Mouse (Mus musculus): ENCODE results near the gene Rnf213. TPM values are rescaled to one million over a fixed set of nuclear protein-coding genes. Genes with fewer than 3 reads are reported as not detected.

The Rnf213 gene
- total RNA-seq, 2 experiments from 2014 or later = 3.1 to 4.1 TPM

DNA sequence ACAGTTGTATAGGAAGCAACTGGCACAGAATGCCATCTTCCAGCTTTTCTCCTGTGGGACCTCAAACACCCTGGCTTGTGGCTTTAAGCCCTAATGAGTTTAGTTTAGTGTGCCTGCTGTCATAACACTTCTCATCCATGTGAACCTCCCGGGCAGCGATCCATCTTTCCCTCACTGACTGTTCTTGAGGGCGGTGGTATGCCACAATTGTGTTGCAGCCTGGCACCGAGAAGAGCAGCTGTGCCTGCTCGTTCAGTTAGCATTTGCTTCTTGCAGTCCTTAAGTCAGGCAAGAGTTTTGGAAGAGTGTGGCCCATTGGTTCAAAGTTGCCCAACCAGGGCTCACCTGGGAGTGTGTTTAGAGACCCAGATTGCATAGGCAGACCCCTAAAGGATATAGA is 103.2 kb downstream of the Rnf213 start:
- H3K27ac ChIP-seq = peak overlapping the region; percentile 80
- no peak for TF ChIP-seq CTCF (conservative IDR thresholded peaks at IDR 0.05)
- DNase-seq (ENCODE audit: low spot score in 2 of 2) = peak; percentile 71 to 78
- no peak overlapping the region for H3K4me3 ChIP-seq

DNA sequence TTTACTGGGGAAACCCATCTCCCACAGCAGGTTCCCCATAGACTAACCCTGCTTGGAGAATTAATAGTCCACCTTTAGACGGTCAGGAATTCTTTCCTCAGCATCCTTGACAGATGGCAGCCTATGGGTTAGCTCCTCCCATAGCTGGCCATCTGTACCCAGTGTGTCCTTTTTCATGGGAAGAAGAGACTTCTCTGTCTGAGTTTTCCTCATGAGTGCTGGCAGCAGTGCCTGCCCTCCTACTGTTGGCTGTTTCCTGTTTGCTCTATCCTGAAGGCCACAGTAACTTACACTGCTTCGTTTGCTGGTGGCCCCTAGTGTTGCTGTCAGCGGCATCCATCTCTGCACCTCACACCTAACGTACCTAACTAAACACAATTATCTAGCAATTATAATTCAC is 104.6 kb downstream of the Rnf213 start:
- TF ChIP-seq CTCF (conservative IDR thresholded peaks at IDR 0.05) = no peak
- no peak overlapping the region for H3K4me3 ChIP-seq
- peak overlapping the region; percentile 80 for H3K27ac ChIP-seq
- DNase-seq (ENCODE audit: low spot score in 2 of 2) = no peak

DNA sequence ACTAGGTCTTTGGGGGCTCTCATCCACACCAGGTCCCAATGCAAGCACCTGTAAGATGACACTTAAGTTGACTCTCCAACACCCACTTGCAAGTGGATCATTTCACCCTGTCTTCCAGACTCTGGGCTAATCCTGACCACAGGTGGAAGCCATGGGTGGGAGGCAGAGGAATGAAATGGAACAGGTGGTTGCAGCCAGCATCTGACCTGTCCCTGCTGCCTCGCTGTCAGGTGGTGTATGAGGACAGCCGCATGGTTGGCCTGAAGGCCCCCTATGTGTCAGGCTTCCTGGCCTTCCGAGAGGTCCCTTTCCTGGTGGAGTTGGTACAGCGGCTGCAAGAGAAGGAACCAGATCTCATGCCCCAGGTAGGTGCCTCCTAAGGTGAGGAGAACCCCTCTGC is 106.4 kb downstream of the Rnf213 start:
- DNase-seq (ENCODE audit: low spot score in 2 of 2) = no peak
- no peak overlapping the region for H3K4me3 ChIP-seq
- H3K27ac ChIP-seq = peak overlapping the region; percentile 23; the same call in 1 of the 2 replicates
- TF ChIP-seq CTCF (conservative IDR thresholded peaks at IDR 0.05) = no peak

DNA sequence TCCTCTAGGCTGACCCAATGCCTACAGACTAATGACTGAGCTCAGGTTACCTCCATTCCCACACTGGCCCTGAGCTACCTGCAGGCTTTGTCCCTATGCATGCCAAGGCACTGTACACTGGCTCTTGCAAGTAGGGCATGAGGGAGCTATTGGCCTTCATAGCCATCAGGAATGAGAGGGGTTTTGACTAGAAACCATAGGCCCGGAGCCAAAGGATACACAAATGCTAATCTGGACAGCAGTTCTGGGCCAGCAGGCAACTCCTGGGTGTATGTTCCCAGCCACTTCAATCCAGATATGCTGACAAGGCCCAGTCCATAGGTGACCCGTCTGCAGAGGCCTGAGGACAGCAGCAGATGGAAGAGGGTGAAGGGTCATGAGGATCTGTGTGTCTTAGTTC is 107.1 kb downstream of the Rnf213 start:
- no peak overlapping the region for H3K4me3 ChIP-seq
- no peak for TF ChIP-seq CTCF (conservative IDR thresholded peaks at IDR 0.05)
- no peak for DNase-seq (ENCODE audit: low spot score in 2 of 2)
- H3K27ac ChIP-seq = no peak overlapping the region

DNA sequence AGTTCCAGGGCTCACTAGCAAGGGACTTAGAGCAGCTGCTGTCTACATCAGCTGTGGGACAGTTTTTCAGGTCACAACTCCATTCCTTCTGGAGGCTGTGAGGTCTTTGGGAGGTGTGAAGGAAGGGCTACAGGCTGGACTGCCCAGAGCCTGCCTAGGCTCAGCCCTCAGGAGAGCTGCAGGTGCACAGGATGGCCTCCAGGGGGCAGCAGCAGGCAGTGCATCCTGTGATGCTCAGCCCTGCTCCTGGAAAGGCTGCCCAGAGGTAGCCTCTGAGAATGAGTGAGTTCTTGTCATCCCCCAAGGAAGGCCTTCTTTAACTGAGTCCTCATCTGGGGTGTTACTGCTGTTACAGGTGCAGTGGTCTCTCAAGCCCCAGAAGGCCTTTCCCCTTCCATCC is 110.8 kb downstream of the Rnf213 start:
- peak; percentile 72 to 90 for DNase-seq (ENCODE audit: low spot score in 2 of 2)
- Histone ChIP-seq H3K4me3 (no peak overlapping the region), H3K27ac (peak overlapping the region; percentile 69)
- TF ChIP-seq CTCF (conservative IDR thresholded peaks at IDR 0.05) = peak; percentile 100

DNA sequence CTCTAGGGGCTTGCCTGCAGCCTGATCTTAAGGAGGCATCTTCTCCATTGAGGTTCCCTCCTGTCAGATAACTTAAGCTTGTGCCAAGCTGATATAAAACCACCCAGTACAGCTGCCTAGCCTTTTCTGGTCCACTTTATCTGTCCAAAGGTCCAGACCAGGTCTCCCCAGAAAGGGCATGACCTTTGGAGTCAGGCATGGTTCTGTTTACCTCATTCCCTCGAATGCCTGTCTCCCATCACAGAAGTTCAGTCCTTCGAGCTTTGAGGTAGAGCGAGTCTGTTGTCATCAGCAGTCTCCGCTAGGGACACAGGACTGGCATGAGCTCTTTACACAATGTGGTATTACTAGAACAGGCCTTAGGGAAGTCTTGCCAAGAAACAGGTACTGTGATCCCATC is 113.5 kb downstream of the Rnf213 start:
- DNase-seq (ENCODE audit: low spot score in 2 of 2) = no peak
- TF ChIP-seq CTCF (conservative IDR thresholded peaks at IDR 0.05) = peak; percentile 35
- H3K27ac ChIP-seq = peak overlapping the region; percentile 91
- no peak overlapping the region for H3K4me3 ChIP-seq

DNA sequence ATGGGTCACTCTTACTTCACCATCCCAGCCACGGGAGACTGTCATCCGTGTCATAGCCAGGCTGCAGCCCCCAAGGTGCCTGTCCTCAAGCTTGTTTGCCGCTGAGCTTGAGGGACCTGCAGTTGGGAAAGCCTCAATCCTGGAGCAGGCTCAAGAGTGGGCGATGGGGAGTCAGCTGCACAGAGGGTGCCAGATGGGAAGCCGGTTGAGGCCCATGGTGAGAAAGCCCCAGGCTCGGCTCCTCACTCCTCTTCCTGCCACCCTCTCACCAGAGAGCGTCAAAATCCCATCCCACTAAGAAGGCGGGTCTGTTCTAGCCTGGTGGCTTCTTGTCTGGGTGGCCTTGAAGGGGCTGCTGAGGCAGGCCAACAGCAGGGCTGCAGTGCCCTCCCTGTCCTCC is 114.9 kb downstream of the Rnf213 start:
- no peak for TF ChIP-seq CTCF (conservative IDR thresholded peaks at IDR 0.05)
- Histone ChIP-seq H3K27ac (peak overlapping the region; percentile 91), H3K4me3 (no peak overlapping the region)

DNA sequence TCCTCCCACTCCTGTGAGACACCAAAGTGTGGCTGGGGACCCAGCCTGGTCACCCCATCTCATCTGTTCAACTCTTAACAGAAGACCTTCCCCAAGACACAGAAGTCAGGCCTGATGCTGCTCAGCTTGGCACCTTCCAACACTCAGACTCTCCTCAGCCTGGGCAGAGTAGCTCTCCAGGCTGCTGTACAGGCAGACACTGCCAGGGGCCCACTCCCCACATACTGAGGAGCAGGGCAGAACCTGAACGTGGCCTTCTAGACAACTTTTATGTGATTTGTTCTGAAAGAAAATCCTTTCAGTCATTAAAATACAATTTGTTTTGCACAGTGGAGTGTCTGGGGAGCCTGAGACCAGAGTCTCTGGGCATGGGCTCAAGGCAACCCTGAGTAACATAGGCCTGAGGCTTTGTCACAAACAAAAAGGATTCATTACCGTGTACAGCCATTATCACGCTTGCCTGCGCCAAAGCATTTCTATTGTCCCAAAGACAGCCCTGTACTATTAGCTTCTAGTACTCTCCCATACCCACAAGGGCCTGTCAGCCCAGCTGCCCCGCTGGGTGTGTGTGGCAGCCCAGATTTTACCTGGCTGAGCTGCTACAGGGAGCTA is 116.4 kb downstream of the Rnf213 start:
- H3K27ac ChIP-seq = peak overlapping the region; percentile 91
- no peak overlapping the region for H3K4me3 ChIP-seq
- no peak for TF ChIP-seq CTCF (conservative IDR thresholded peaks at IDR 0.05)
- no peak for DNase-seq (ENCODE audit: low spot score in 2 of 2)

More for the DNA sequence above, 114.9 kb downstream of the Rnf213 start:
- peak; percentile 80 to 81 for DNase-seq (ENCODE audit: low spot score in 2 of 2)

DNA sequence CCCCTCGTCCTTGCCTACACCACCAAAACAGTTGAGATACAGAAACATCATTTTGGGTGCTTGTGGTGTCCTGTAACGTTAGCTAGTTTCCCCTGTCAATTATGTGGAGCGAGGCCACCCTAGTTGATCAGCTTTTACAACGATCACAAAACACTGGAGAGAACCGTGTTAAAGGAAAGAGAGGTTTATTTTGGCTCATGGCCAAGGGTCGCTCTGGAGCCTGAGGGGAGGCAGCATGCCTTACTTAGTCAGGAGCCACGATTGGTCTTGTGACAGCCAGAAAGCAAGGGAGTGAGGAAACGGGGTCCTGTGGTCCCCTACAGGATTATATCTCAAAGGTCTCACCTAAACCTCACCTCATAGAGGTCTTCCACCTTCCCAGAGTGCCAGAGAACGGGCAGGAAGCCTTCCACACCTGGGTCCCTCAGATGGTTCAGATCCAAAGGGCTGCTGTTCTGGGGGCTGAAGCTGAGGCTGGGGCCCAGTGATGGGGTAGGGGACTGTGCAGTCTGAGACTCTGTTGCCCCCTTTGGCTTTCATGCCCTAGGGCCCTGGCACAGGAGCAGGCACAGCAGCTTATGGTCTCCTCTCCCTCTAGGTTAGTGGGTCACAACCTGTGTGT is 120.2 kb downstream of the Rnf213 start:
- H3K27ac ChIP-seq = peak overlapping the region; percentile 96
- DNase-seq (ENCODE audit: low spot score in 2 of 2) = no peak

DNA sequence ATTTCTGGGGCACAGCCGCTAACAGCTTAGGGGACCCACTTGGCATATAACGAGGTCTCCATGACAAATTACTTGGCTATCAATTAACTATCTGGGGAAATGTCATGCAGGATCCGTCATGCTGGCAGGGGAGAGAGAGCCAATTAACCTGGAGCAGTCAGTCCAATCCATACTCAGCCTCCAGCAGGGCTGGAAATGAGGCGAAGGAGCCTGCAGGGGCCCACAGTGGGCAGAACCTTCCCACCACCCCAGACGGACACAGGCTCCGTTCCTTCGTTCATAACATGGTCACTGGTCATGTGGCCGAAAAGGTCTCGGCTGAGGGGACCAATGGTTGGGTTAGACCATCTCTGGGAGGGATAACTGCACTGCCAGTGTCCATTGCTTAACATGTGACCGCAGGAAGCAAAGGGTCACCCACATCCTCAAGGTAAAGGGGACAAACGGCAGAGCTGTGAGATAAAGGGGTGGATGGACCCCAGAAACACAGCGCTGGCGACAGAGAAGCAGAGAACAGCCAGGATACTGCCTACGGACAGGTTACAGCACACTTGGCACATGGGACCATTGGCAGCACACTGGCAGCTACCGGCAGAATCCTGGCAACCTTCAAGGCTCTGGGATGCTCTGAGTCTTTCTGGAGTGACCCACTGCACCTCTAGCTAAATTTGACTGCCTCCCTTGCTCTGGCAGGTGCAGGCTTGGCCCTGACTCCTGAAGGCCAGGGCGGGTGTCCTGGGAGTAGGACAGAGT is 121.4 kb downstream of the Rnf213 start:
- Histone ChIP-seq H3K4me3 (no peak overlapping the region), H3K27ac (peak overlapping the region; percentile 96)
- no peak for DNase-seq (ENCODE audit: low spot score in 2 of 2)
- no peak for TF ChIP-seq CTCF (conservative IDR thresholded peaks at IDR 0.05)

More for the DNA sequence above, 120.2 kb downstream of the Rnf213 start:
- TF ChIP-seq CTCF (conservative IDR thresholded peaks at IDR 0.05) = no peak
- no peak overlapping the region for H3K4me3 ChIP-seq

DNA sequence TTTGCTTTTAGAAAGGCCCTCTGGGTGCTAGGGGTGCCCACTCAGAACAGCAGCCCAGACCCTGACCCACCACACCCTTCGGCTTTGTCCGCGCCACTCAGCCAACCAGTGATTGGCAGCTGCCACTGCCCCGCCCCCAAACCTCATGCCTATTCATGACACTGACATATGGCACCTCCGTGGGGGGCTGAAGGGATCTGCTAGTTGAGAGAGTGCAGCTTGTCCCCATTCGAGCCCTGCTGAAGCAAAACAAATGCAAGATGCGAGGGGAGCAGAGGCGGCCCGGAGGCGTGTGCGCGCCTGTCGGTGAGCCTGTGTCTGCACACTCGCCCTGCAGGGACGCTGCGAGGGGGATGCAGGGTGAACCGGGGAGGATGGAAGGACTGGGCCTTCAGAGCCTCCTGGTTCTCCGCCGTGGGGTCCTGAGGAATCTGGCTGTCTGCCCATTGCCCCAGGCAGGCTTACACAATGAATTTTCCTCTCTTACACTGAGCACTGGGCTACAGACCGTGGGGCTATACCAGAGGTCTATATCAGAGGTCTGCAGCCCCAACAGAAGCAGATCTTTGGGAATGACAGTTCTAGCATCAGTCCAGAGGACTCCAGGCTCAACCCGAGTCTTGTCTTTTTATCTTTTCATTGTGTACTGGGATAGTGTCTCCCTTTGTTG is 122.2 kb downstream of the Rnf213 start:
- DNase-seq (ENCODE audit: low spot score in 2 of 2) = peak; percentile 82 to 87
- H3K27ac ChIP-seq = peak overlapping the region; percentile 96
- TF ChIP-seq CTCF (conservative IDR thresholded peaks at IDR 0.05) = peak; percentile 74
- H3K4me3 ChIP-seq = peak overlapping the region; percentile 15; the same call in 1 of the 2 replicates

DNA sequence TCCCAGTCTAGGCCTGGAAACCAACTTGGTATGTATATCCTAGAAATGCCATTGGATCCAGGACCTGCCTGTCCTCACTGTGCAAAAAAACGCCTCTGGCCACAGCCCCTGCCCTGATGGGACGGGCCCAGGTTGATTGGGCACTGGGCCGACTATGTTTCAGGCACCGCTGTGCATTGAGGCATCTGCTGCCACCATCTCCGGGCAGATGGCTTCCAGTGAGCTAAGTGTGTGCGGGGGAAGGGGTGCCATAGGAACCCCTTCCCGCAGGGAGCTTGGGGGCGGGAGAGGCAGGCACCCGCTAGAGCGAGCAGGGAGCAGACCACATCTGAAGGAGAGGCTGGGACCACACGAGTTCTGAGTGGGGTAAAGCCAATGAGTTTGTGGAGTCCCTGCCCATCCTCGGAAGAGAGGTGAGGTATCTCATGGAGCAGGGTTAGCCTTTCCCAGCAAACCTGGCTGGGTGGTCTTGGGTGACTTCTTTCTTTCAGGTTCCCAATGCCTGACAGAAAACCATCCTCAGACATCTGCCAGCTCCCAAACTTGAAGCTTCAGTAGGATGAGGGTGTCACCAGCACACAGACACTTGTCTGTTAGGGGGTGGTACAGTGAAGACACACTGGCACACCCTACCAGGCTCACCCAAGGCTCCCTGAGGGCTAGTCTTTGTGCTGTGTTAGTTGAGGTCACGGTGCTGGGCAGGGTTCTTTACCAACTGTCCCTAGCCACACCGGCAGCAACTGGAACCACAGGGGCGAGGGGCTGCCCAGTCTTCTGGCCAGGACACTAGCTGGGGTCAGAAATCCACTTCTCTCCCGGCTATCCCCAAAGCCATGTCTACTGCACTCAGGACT is 123.2 kb downstream of the Rnf213 start:
- no peak for TF ChIP-seq CTCF (conservative IDR thresholded peaks at IDR 0.05)
- Histone ChIP-seq H3K4me3 (no peak overlapping the region; the same call in 1 of the 2 replicates), H3K27ac (peak overlapping the region; percentile 96)
- peak; percentile 73 to 76 for DNase-seq (ENCODE audit: low spot score in 2 of 2)
